Mouse (Mus musculus) thymus, adult 2 months (tissue): ENCODE data around the gene Frmd6. TPM values are rescaled to one million over a fixed set of nuclear protein-coding genes. Genes with fewer than 3 reads are reported as not detected.

Source experiments
- DNase-seq: peaks from one replicate; pipeline ENCODE4 v3.0.0; 2021
- H3K27ac ChIP-seq: fragments of 200-500 bp; 2 replicates; pipeline ENCODE4 v1.5.1; 2012; ENCODE audit warnings: low read length, control low read depth; ENCODE audit not compliant: control insufficient read depth, insufficient read depth
- H3K27me3 ChIP-seq: fragments of 200-500 bp; 2 replicates; pipeline ENCODE4 v1.6.1; 2012; ENCODE audit warnings: mild to moderate bottlenecking, low read length, moderate library complexity, mixed read lengths; ENCODE audit not compliant: control insufficient read depth, insufficient read depth
- H3K36me3 ChIP-seq: fragments of 200-500 bp; 2 replicates; pipeline ENCODE4 v1.6.1; 2012; ENCODE audit warnings: mild to moderate bottlenecking, low read length, moderate library complexity; ENCODE audit not compliant: control insufficient read depth, insufficient read depth
- H3K4me1 ChIP-seq: fragments of 200-500 bp; replicated peaks from 2 replicates; pipeline ENCODE4 v1.6.1; 2012; ENCODE audit warnings: low read length; ENCODE audit not compliant: control insufficient read depth, insufficient read depth
- H3K4me3 ChIP-seq: fragments of 200-500 bp; 2 replicates; pipeline ENCODE4 v1.5.1; 2012; ENCODE audit warnings: mild to moderate bottlenecking, low read length, control low read depth, moderate library complexity; ENCODE audit not compliant: control insufficient read depth, insufficient read depth
- CTCF ChIP-seq: fragments of 200-500 bp; IDR thresholded peaks from 2 replicates; pipeline ENCODE4 v1.5.1; 2012; ENCODE audit warnings: mild to moderate bottlenecking, control low read depth, low read length, moderate library complexity, borderline replicate concordance; ENCODE audit not compliant: control insufficient read depth, poor library complexity, insufficient read depth; ENCODE audit errors: extremely low read depth
- POLR2A ChIP-seq: fragments of 200-500 bp; IDR thresholded peaks from 2 replicates; pipeline ENCODE4 v1.6.1; 2012; ENCODE audit warnings: mild to moderate bottlenecking, low read length, control low read depth, moderate library complexity; ENCODE audit not compliant: control insufficient read depth, poor library complexity, insufficient read depth; ENCODE audit errors: extremely low read depth
- WGBS: fragments of 180-500 bp; shearing (Covaris S2); methylation state at CpG from one replicate; pipeline ENCODE4 v1.1.7; 2018; 5-methylcytosine and 5-hydroxymethylcytosine counted together
- polyA plus RNA-seq: library from polyadenylated mRNA; depleted of rRNA; stranded (reverse); fragments of >200 nt; gene quantifications from 2 replicates; pipeline ENCODE4 v1.2.3, GENCODE M21; 2012; rRNA removed

Frmd6 gene
- 21.2 and 22.2 TPM in 2 replicates for polyA plus RNA-seq

DNA sequence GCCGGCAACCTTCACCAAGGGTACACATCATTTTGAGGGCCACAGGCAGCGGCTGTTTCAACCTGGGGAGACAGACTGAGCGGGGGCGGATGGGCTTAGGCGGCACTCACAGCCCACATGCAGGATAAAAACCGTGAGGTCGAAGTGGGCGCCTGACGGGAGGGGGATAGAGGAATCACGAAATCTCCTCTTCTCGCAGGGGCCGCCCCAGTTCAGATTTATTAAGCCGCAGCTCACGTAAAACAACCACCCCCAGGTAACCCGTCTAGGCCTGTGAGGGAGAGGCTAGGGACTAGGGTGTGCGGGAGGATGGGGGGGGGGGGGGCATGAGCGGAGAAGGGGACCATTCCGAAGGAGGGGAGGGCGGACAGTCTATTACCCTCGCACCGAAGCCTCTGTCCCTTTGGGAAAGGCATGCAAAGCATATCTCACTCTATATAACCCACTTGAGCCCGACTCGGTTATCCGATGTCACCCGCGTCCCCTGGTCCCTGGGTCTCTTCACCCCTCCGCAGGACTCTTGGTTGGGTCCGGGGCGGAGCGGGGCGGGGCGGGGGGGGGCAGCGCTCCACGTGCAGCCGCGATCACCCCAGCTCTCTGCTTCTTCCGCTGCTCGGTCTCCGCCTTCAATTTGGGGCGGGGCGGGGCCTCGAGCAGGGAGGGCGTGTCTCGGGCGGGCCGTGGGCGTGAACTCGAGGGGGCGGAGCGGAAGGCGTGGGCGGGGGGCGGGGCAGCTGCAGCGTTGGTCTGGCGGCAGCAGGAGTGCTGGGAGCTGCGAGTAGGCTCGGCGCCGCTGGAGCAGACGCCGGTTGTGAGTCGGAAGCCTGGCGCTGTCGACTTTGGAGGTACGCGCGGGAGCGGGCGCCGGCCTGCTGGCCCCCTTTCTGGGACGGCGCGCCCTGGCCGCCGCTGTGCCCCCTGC, at the start of gene Frmd6:
Gene Frmd6, plus strand, starts transcription at position 786 of the 922 bp plus-strand sequence.
- no peaks in the 10 kb centered on the region for H3K36me3 ChIP-seq
- H3K4me3 ChIP-seq: peak within 1 kb of the TSS; percentile 75
- under 1% methylated on average over 72 of the region's 75 CpGs for WGBS
- no peaks in the 10 kb centered on the region for H3K27me3 ChIP-seq
- DNase-seq: peak; percentile 93
- no peak; the same call in 1 of the 2 replicates for TF ChIP-seq CTCF
- peak; percentile 99 for TF ChIP-seq POLR2A
- H3K27ac ChIP-seq: peak within 1 kb of the TSS; percentile 71
- peaks cover 9% of the 10 kb centered on the region for H3K4me1 ChIP-seq

DNA sequence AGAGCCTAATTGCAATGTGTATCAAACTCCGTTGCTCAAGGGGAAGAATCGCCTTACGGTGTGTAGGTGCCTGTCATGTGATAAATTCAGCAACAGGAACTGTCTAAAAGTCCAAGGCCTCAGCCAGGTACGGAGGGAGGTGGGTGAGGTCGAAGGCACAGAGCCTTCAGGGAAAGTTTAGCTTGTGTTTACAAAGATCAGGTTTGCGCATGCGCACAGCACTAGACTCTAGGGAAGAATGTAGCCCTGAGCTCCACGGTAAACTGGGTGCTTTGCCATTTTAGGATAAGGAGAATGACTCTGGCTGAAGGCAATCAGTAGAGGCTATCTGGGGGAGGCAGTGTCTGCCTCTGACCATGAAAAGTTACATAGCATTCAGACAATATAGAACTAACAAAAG, 49.7 kb upstream of the Frmd6 start:
- Histone ChIP-seq H3K27me3 (no peaks in the 10 kb centered on the region), H3K4me1 (no peaks in the 10 kb centered on the region), H3K36me3 (no peaks in the 10 kb centered on the region), H3K27ac (no peak overlapping the region), H3K4me3 (no peak overlapping the region)
- TF ChIP-seq CTCF: no peak
- WGBS: 92% methylated on average over 8 of the region's 8 CpGs
- no peak for DNase-seq

DNA sequence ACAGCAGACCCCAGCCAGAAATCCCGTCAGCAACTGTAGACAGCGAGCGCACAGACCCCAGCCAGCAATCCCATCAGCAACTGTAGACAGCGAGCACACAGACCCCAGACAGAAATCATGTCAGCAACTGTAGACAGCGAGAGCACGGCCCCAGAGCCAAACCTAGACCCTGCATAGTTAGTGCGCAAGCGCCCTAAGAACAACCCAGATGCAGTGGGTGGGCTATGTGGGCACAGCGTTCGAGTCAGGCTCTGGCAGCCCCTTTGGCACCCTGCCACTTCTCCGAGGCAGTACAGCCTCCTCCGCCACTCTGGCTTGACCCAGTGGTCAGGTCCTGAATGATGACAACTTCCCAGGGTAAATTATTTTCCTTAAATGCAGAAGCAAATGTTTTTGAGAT, 48.6 kb upstream of the Frmd6 start:
- WGBS: 92% methylated on average over 12 of the region's 12 CpGs

DNA sequence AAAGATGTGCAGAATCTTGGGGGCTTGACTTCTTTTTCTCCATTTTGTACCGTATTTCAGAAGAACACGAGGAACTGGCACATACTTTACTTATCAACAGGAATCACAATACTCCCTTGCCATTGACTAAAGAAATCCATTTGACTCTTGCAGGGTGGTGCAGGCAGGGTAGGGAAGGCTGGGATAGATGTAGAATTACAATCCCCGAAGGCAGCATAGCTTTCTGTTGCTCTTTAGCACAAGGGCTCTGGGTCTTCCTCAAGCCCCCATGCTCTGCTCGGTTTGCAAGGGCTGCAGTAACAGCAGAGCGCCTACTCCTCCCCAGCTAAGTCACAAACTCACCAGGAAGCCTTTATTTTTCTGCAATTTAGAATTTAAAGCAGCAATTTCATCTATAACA, 47.8 kb upstream of the Frmd6 start:
- Histone ChIP-seq H3K27ac (no peak overlapping the region), H3K27me3 (no peaks in the 10 kb centered on the region), H3K4me1 (no peaks in the 10 kb centered on the region), H3K4me3 (no peak overlapping the region), H3K36me3 (no peaks in the 10 kb centered on the region)
- TF ChIP-seq CTCF (no peak), POLR2A (no peak)
- DNase-seq: no peak
- WGBS: 88% methylated on average over 5 of the region's 5 CpGs

More for the DNA sequence above, 48.6 kb upstream of the Frmd6 start:
- no peak for DNase-seq
- no peak overlapping the region for H3K4me3 ChIP-seq
- H3K4me1 ChIP-seq: no peaks in the 10 kb centered on the region
- TF ChIP-seq CTCF (no peak), POLR2A (no peak)
- H3K27me3 ChIP-seq: no peaks in the 10 kb centered on the region
- H3K36me3 ChIP-seq: no peaks in the 10 kb centered on the region
- H3K27ac ChIP-seq: no peak overlapping the region

DNA sequence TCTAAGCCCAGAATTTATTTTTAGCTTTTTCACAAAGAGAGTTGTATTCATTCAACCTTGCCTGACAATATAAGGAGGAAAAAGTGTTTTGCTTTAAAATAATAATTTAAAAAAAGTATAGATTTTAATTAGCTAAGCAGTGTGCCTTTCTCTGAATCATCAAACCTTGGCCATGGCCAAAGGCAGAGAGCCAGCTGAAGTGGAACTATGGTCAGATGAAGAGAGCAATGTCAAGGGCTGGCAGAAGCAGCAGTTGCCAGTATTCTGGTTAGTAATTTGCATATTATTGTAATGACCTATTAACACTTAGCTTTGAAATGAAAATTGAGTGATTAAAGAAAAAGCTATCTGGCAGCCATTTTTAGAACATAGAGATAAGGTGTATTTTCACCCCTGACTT, 47.4 kb upstream of the Frmd6 start:
- H3K27ac ChIP-seq: no peak overlapping the region

DNA sequence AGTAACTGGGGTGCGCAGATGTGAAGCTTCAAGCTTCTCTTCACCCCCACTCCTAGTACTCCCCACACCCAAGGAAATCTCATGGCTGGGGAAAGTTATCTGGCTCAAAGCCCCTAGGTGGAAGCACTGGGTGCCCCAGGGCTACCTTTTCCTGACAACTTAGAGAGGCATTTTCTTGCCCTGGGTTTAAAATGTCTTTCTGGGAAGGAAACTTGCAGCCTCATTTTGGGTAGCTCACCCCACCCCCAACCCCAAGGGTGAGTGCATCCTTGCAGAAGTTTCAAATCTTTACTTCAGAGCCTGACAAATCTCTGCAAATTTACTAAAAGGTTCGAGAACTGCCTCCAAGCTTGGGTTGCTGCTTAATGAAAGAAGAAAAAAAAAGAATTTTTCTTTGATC, 47.0 kb upstream of the Frmd6 start:
- no peak for DNase-seq

More for the DNA sequence above, 47.4 kb upstream of the Frmd6 start:
- TF ChIP-seq POLR2A (no peak), CTCF (no peak)
- H3K27me3 ChIP-seq: no peaks in the 10 kb centered on the region
- H3K4me1 ChIP-seq: no peaks in the 10 kb centered on the region
- no peaks in the 10 kb centered on the region for H3K36me3 ChIP-seq
- no peak for DNase-seq
- no peak overlapping the region for H3K4me3 ChIP-seq

More for the DNA sequence above, 47.0 kb upstream of the Frmd6 start:
- Histone ChIP-seq H3K4me1 (no peaks in the 10 kb centered on the region), H3K4me3 (no peak overlapping the region), H3K36me3 (no peaks in the 10 kb centered on the region), H3K27ac (no peak overlapping the region), H3K27me3 (no peaks in the 10 kb centered on the region)
- 80% methylated on average over 2 of the region's 2 CpGs for WGBS
- TF ChIP-seq CTCF (no peak), POLR2A (no peak)
